Mouse (Mus musculus) olfactory bulb, adult 2 months (tissue): ENCODE results near the gene Crygb. TPM values are rescaled to one million over a fixed set of nuclear protein-coding genes. Genes with fewer than 3 reads are reported as not detected.

Experiments
- H3K27ac ChIP-seq: fragments of 200-500 bp; 2 replicates; pipeline ENCODE4 v1.5.1; 2012; ENCODE audit warnings: low read depth, low read length; ENCODE audit not compliant: insufficient read depth
- H3K4me1 ChIP-seq: fragments of 200-500 bp; 2 replicates; pipeline ENCODE4 v1.6.1; 2012; ENCODE audit warnings: low read length; ENCODE audit not compliant: control insufficient read depth, insufficient read depth
- H3K4me3 ChIP-seq: fragments of 200-500 bp; 2 replicates; pipeline ENCODE4 v1.5.1; 2012; ENCODE audit warnings: mild to moderate bottlenecking, low read depth, low read length, moderate library complexity; ENCODE audit not compliant: insufficient read depth
- CTCF ChIP-seq: fragments of 200-500 bp; IDR thresholded peaks from 2 replicates; pipeline ENCODE4 v1.5.1; 2012; ENCODE audit warnings: low read depth, mild to moderate bottlenecking, low read length, moderate library complexity; ENCODE audit not compliant: insufficient read depth
- POLR2A ChIP-seq: fragments of 200-500 bp; IDR thresholded peaks from 2 replicates; pipeline ENCODE4 v1.6.1; 2012; ENCODE audit warnings: mild to moderate bottlenecking, low read depth, low read length, moderate library complexity; ENCODE audit not compliant: insufficient read depth
- WGBS: fragments of 180-500 bp; shearing (Covaris S2); methylation state at CpG from one replicate; pipeline ENCODE4 v1.1.7; 2018; 5-methylcytosine and 5-hydroxymethylcytosine counted together
- polyA plus RNA-seq: library from polyadenylated mRNA; stranded (reverse); fragments of >200 nt; gene quantifications from 2 replicates; pipeline ENCODE4 v1.2.4, GENCODE M21; 2012; ENCODE audit warnings: low replicate concordance; ENCODE audit not compliant: missing spikeins, insufficient read depth, insufficient read length

The Crygb gene
- polyA plus RNA-seq, 1 experiment = not detected

DNA sequence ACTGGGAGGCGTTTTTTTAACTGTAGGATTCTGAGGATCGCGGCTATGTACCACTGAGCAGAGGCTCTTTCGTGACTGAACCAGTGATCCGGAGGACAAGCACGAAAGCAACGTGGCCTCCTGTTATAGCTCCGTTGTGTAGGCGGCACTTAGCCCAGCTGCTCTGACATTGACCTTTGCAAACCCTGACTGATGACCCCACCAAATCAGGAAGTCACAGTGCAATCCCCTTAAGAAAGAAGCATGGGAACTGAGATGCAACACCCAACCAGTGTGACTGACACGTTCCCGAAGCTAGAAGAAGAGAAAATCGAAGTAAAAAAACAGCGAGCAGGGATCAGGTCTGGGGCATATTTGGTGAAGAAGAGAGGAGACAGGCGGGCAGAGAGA is 30.7 kb upstream of the Crygb start:
- Histone ChIP-seq H3K4me3 (no peak overlapping the region), H3K4me1 (peaks cover 7% of the 10 kb centered on the region), H3K27ac (no peak overlapping the region)
- no peak for TF ChIP-seq CTCF
- TF ChIP-seq POLR2A = no peak
- WGBS = 47% methylated on average over 14 of the region's 14 CpGs

DNA sequence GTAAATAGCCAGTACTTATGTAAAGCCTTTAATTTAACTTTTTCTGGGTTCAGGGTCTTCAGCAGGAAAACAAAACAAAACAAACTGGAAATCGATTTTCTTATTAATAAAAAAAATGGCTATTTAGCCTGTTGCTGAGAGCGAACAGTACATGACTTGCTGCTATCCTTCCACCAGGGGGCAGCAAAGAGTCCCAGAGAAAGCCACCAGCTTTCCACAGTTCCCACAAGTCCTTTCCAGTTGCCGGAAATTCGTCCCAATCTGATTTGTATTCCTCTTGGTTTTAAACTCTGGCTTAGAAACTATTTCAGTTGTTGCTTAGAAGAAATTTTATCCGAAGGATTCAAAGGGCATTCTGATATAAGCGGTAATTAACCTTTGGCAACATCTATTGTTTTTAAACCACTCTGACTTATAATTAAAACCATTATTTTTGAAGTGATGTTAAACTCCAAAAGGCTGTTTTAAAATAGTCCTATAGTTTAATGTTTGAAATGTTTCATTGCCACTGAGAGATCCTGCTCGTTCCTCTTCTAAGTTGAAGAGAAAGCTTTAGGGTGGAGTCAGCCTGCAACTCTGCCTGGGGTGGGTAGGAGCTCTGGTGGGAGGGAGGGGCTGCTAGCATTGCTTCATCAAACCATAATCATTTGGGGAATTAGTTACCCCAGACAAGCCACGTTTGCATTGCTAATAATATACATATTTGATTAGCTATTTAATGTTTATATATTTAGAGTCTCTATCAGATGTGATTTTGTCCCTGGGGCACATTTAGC is 30.1 kb upstream of the Crygb start:
- 3% methylated on average over 8 of the region's 8 CpGs for WGBS
- H3K4me3 ChIP-seq = no peak overlapping the region
- peak; percentile 54; the same call in 1 of the 2 replicates for TF ChIP-seq CTCF
- TF ChIP-seq POLR2A = no peak

DNA sequence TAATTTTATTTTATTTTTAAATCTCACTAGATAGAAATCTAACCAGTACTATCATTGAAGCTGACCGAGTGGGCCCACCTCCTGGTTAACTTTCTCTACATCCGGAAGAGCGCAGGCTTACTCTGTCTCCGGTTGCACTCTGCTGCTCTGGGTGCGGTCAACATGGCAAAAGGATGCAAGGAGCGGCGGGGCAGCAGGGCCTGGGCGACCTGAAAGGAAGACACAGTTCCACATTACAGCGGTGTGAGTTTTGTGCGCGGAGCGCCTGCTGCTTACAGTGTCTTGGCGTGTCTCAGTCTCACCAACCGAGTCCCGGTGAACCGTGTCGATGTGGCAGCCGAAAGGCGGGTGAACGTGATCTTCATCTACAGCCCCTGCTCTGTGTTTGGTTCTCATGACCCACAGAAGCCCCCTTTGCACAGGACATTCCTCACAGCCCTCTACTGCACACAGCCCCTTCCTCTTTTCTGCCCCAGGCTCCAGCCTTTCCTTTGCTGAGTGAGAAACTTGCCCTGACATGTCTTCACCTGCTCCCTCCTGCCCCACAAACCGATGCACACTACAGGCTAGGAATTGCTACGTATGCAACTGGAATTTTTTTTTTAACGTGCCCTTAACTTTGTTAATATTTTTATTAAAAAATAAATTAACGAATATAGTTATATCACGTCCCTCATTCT is 27.8 kb upstream of the Crygb start:
- 90% methylated on average over 25 of the region's 25 CpGs for WGBS
- Histone ChIP-seq H3K27ac (no peak overlapping the region), H3K4me1 (peaks cover 7% of the 10 kb centered on the region), H3K4me3 (no peak overlapping the region)
- TF ChIP-seq POLR2A (no peak), CTCF (no peak)

More for the DNA sequence above, 30.1 kb upstream of the Crygb start:
- Histone ChIP-seq H3K27ac (no peak overlapping the region), H3K4me1 (peaks cover 7% of the 10 kb centered on the region)

DNA sequence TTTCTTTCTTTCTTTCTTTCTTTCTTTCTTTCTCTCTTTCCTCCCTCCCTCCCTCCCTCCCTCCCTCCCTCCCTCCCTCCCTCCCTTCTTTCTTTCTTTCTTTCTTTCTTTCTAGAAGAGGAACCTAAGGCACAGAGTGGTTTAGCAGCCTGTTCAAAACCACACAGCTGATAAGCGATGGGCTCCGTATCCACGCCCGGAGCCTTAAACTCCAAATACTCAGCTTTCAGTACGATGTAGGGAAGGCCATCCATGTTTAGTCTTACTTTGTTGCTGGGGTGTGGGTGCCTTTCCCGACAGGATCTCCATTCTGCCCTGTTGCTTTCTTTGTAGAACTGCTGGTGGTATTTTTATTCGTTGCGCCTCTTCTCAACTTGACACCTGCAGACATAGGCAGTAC is 27.1 kb upstream of the Crygb start:
- no peak for TF ChIP-seq POLR2A
- no peak for TF ChIP-seq CTCF
- WGBS = 91% methylated on average over 8 of the region's 8 CpGs
- Histone ChIP-seq H3K4me3 (no peak overlapping the region), H3K4me1 (peaks cover 7% of the 10 kb centered on the region), H3K27ac (no peak overlapping the region)

DNA sequence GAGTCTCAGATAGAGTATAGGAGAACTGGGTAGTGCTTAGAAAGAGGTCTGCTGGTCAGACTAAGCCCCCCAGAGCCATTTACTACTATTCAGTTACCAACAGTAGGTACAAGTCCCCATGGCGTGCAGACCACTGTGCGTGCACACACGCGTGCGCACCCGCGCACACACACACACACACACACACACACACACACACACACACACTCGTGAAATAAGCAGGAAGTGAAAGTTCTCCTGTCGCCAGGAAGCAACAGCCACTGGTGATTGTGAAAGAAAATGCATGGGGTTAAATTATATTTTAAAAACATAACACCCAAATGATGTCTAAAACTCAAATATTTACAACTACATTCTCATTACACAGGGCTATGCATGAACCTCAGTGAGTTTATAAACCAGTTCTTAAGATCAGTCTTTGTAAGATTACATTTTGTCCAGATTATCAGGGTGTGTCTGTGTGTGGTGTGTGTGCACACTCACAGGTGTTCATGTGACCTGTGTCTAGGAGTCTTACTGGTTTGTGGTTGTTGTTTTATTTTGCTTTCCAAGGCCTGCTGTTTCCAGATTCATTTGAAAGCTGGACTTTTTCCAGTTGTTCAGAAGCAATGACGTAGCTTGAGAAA is 25.7 kb upstream of the Crygb start:
- no peak for TF ChIP-seq CTCF
- TF ChIP-seq POLR2A = no peak
- Histone ChIP-seq H3K4me3 (no peak overlapping the region), H3K27ac (no peak overlapping the region), H3K4me1 (peaks cover 4% of the 10 kb centered on the region)
- WGBS = 89% methylated on average over 10 of the region's 10 CpGs

DNA sequence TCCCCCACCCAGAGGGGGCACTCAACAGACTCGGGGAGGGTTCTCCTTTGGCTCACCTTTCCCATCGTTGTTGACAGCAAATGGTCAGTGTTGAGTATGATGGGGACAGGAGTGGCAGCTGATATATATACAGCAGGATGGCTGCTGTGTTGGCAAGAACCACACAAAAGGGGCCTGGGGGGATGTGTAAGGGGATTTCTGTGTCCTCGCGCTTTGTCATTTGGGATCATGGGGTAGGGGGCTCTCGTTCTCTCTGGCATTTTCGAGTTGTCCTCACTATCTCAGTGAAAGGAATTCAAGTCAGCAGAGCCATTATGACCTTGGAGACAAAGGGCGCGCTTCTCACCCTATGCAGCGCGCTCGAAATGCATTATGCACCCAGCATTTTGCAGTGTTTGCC is 21.2 kb upstream of the Crygb start, which contains the start of gene Cryga:
Gene Cryga (minus strand): TSS at position 101 of the 400 bp plus-strand sequence.
- TF ChIP-seq POLR2A = no peak
- TF ChIP-seq CTCF = no peak
- H3K27ac ChIP-seq = no peak within 1 kb of the TSS
- no peak within 1 kb of the TSS for H3K4me3 ChIP-seq
- H3K4me1 ChIP-seq = no peaks in the 10 kb centered on the region
- WGBS = 93% methylated on average over 11 of the region's 11 CpGs

DNA sequence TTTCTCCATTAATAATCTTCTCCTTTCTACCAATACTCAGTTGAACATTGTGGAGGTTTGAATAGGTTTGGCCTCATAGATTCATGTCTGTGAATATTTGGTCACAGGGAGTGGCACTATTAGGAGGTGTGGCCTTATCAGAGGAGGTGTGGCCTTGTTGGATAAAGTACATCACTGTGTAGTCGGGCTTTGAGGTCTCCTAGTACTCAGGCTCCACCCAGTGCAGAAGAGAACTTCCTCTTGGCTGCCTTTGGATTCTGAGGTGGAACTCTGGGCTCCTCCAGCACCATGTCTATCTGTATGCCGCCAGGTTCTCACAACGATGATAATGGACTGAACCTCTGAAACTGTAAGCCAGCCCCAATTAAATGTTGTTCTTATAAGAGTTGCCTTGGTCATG is 14.9 kb upstream of the Crygb start:
- Histone ChIP-seq H3K27ac (no peak overlapping the region), H3K4me3 (no peak overlapping the region), H3K4me1 (no peaks in the 10 kb centered on the region)
- no peak for TF ChIP-seq POLR2A
- no peak for TF ChIP-seq CTCF
- 87% methylated on average over 3 of the region's 3 CpGs for WGBS

DNA sequence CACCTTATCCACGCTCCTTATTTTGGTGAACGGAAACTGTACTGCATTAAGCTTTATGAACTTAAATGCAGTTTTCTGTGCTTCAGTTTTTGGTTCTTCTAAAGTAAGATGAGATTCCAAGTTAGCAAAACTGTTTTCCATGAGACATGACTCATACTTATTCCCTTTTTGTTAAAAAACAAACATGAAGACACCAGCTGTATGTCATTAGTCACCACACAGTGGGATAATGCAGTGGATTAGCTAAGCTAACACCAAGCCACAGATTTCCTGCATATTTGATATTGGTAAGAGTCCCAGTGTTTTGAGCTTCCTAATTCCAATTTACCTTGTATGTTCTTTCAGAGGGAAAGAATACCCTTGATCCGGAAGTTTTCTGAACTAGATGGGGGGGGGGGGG is 9.5 kb upstream of the Crygb start:
- Histone ChIP-seq H3K27ac (no peak overlapping the region), H3K4me1 (no peaks in the 10 kb centered on the region), H3K4me3 (no peak overlapping the region)
- 74% methylated on average over 3 of the region's 3 CpGs for WGBS
- TF ChIP-seq POLR2A (no peak), CTCF (no peak)

DNA sequence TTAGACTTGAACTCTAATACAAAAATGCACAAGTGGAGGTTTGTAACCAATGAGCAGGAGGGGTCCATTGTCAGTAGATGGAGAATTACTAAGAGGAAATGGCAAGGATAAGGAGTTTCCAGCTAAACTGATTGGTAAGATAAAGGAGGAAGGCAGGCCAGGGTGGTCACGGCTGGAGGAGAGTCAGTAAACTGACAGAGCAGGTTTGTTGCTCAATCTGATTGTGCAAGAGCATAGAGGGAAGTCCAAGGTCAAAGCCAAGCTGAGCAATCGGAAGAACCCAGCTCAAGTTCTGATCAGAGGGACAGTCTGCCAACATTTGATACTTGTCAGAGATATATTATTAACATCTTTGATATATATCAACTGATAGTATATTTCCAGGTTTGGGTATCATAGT is 8.3 kb upstream of the Crygb start:
- TF ChIP-seq CTCF (no peak), POLR2A (no peak)
- WGBS = 84% methylated on average over 2 of the region's 2 CpGs
- H3K27ac ChIP-seq = no peak overlapping the region
- H3K4me3 ChIP-seq = no peak overlapping the region
- no peaks in the 10 kb centered on the region for H3K4me1 ChIP-seq
